Mouse (Mus musculus): ENCODE results near the gene Tns3. TPM values are rescaled to one million over a fixed set of nuclear protein-coding genes. Genes with fewer than 3 reads are reported as not detected.

The Tns3 gene
- polyA plus RNA-seq, 1 experiment: 45.7 TPM

GRCm38 (mm10) chr11:8635778-8636177 lies 28.6 kb downstream of the Tns3 start:
- no peaks in the 10 kb centered on the region for H3K36me3 ChIP-seq (ENCODE audit: control insufficient read depth, insufficient read depth, low read length, poor library complexity, severe bottlenecking)
- TF ChIP-seq EP300 (IDR thresholded peaks at IDR 0.05; ENCODE audit: insufficient read depth, low read depth, low read length): peak; percentile 91
- no peak for TF ChIP-seq CTCF (IDR thresholded peaks at IDR 0.05; ENCODE audit: low read depth, low read length)
- no peak overlapping the region for H3K4me3 ChIP-seq (ENCODE audit: low read depth, low read length)
- H3K9ac ChIP-seq (ENCODE audit: low read depth, poor library complexity, severe bottlenecking): no peak overlapping the region
- no peaks in the 10 kb centered on the region for H3K9me3 ChIP-seq (replicated peaks; ENCODE audit: control insufficient read depth, insufficient read depth, low read length, poor library complexity, severe bottlenecking)
- no peaks in the 10 kb centered on the region for H3K27me3 ChIP-seq (ENCODE audit: control insufficient read depth, insufficient read depth, low read length, poor library complexity, severe bottlenecking)
- H3K27ac ChIP-seq (ENCODE audit: insufficient read depth, low read length): peak overlapping the region; percentile 90
- H3K4me1 ChIP-seq (ENCODE audit: control insufficient read depth, insufficient read depth, low read length): peaks cover 23% of the 10 kb centered on the region

- H3K4me3 ChIP-seq (ENCODE audit: low read depth, low read length): no peak overlapping the region
- H3K4me1 ChIP-seq (ENCODE audit: control insufficient read depth, insufficient read depth, low read length): peaks cover 20% of the 10 kb centered on the region
These were observed 29.5 kb downstream of the Tns3 start for GRCm38 (mm10) chr11:8634728-8635410.

DNA sequence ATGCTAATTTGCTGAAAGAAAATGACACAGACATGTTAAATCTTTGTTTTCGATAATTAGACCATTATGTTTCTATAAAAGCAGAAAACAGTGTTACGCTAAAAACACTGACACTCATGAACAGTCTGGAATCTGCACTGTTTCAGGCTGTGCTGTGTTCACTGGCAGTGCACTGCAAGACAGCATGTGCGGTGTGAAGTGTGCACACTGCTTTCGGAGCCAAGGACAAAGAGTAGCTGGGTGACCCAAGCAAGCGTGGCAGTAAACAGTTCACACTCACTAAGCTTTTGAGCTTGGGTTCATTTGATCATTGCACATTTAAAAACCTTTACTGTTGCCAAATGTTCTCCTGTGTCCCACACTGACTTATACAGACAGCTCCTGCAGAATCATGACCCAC lies 32.2 kb downstream of the Tns3 start:
- Histone ChIP-seq H3K9ac (ENCODE audit: low read depth, poor library complexity, severe bottlenecking) (no peak overlapping the region), H3K27ac (ENCODE audit: insufficient read depth, low read length) (peak overlapping the region; percentile 4; the same call in 1 of the 2 replicates), H3K9me3 (replicated peaks; ENCODE audit: control insufficient read depth, insufficient read depth, low read length, poor library complexity, severe bottlenecking) (no peaks in the 10 kb centered on the region), H3K4me3 (ENCODE audit: low read depth, low read length) (no peak overlapping the region), H3K27me3 (ENCODE audit: control insufficient read depth, insufficient read depth, low read length, poor library complexity, severe bottlenecking) (no peaks in the 10 kb centered on the region), H3K4me1 (ENCODE audit: control insufficient read depth, insufficient read depth, low read length) (peaks cover 15% of the 10 kb centered on the region), H3K36me3 (ENCODE audit: control insufficient read depth, insufficient read depth, low read length, poor library complexity, severe bottlenecking) (no peaks in the 10 kb centered on the region)
- TF ChIP-seq EP300 (IDR thresholded peaks at IDR 0.05; ENCODE audit: insufficient read depth, low read depth, low read length): no peak
- TF ChIP-seq POLR2A (IDR thresholded peaks at IDR 0.05; ENCODE audit: insufficient read depth, low read length): no peak
- TF ChIP-seq CTCF (IDR thresholded peaks at IDR 0.05; ENCODE audit: low read depth, low read length): no peak

More at GRCm38 (mm10) chr11:8634728-8635410, 29.5 kb downstream of the Tns3 start:
- peak overlapping the region; percentile 99 for H3K27ac ChIP-seq (ENCODE audit: insufficient read depth, low read length)
- H3K27me3 ChIP-seq (ENCODE audit: control insufficient read depth, insufficient read depth, low read length, poor library complexity, severe bottlenecking): no peaks in the 10 kb centered on the region
- peak overlapping the region; percentile 19; the same call in 1 of the 2 replicates for H3K9ac ChIP-seq (ENCODE audit: low read depth, poor library complexity, severe bottlenecking)
- no peaks in the 10 kb centered on the region for H3K36me3 ChIP-seq (ENCODE audit: control insufficient read depth, insufficient read depth, low read length, poor library complexity, severe bottlenecking)
- TF ChIP-seq CTCF (IDR thresholded peaks at IDR 0.05; ENCODE audit: low read depth, low read length) (no peak), EP300 (IDR thresholded peaks at IDR 0.05; ENCODE audit: insufficient read depth, low read depth, low read length) (peak; percentile 17; the same call in 1 of the 2 replicates), POLR2A (IDR thresholded peaks at IDR 0.05; ENCODE audit: insufficient read depth, low read length) (no peak)
- H3K9me3 ChIP-seq (replicated peaks; ENCODE audit: control insufficient read depth, insufficient read depth, low read length, poor library complexity, severe bottlenecking): no peaks in the 10 kb centered on the region

- no peak overlapping the region for H3K4me3 ChIP-seq (ENCODE audit: low read depth, low read length)
- H3K9me3 ChIP-seq (replicated peaks; ENCODE audit: control insufficient read depth, insufficient read depth, low read length, poor library complexity, severe bottlenecking): no peaks in the 10 kb centered on the region
- H3K27ac ChIP-seq (ENCODE audit: insufficient read depth, low read length): peak overlapping the region; percentile 2
- H3K9ac ChIP-seq (ENCODE audit: low read depth, poor library complexity, severe bottlenecking): no peak overlapping the region
- no peaks in the 10 kb centered on the region for H3K27me3 ChIP-seq (ENCODE audit: control insufficient read depth, insufficient read depth, low read length, poor library complexity, severe bottlenecking)
- TF ChIP-seq EP300 (IDR thresholded peaks at IDR 0.05; ENCODE audit: insufficient read depth, low read depth, low read length) (no peak), CTCF (IDR thresholded peaks at IDR 0.05; ENCODE audit: low read depth, low read length) (no peak), POLR2A (IDR thresholded peaks at IDR 0.05; ENCODE audit: insufficient read depth, low read length) (no peak)
- peaks cover 11% of the 10 kb centered on the region for H3K4me1 ChIP-seq (ENCODE audit: control insufficient read depth, insufficient read depth, low read length)
- no peaks in the 10 kb centered on the region for H3K36me3 ChIP-seq (ENCODE audit: control insufficient read depth, insufficient read depth, low read length, poor library complexity, severe bottlenecking)
These were observed 34.4 kb downstream of the Tns3 start for GRCm38 (mm10) chr11:8629862-8630390.

DNA sequence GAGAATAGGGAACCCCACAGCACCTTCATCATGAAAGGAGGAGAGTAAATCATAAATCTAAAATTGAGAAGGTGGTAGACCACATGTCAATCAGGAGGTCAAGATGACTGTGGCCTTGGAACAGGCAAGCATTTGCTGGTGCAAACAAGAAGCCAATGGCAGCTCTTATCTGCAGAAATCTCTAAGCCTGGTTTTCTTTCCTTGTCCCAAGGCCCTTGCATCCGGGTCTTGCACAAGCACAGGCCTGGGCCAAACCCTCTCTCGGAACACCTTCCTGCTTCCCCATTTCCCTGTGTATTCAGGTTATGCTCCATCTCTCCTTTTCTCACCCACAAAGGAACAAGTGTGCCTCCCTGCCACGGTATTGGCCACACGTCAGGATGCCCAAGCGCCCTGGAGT lies 35.0 kb downstream of the Tns3 start:
- no peak overlapping the region for H3K4me3 ChIP-seq (ENCODE audit: low read depth, low read length)
- peaks cover 11% of the 10 kb centered on the region for H3K4me1 ChIP-seq (ENCODE audit: control insufficient read depth, insufficient read depth, low read length)
- no peaks in the 10 kb centered on the region for H3K27me3 ChIP-seq (ENCODE audit: control insufficient read depth, insufficient read depth, low read length, poor library complexity, severe bottlenecking)
- no peak for TF ChIP-seq CTCF (IDR thresholded peaks at IDR 0.05; ENCODE audit: low read depth, low read length)
- H3K9ac ChIP-seq (ENCODE audit: low read depth, poor library complexity, severe bottlenecking): no peak overlapping the region
- no peaks in the 10 kb centered on the region for H3K36me3 ChIP-seq (ENCODE audit: control insufficient read depth, insufficient read depth, low read length, poor library complexity, severe bottlenecking)
- H3K9me3 ChIP-seq (replicated peaks; ENCODE audit: control insufficient read depth, insufficient read depth, low read length, poor library complexity, severe bottlenecking): no peaks in the 10 kb centered on the region
- peak overlapping the region; percentile 2; the same call in 1 of the 2 replicates for H3K27ac ChIP-seq (ENCODE audit: insufficient read depth, low read length)

GRCm38 (mm10) chr11:8628846-8629253 lies 35.5 kb downstream of the Tns3 start:
- Histone ChIP-seq H3K4me3 (ENCODE audit: low read depth, low read length) (no peak overlapping the region), H3K27ac (ENCODE audit: insufficient read depth, low read length) (no peak overlapping the region), H3K36me3 (ENCODE audit: control insufficient read depth, insufficient read depth, low read length, poor library complexity, severe bottlenecking) (no peaks in the 10 kb centered on the region), H3K9ac (ENCODE audit: low read depth, poor library complexity, severe bottlenecking) (no peak overlapping the region), H3K9me3 (replicated peaks; ENCODE audit: control insufficient read depth, insufficient read depth, low read length, poor library complexity, severe bottlenecking) (no peaks in the 10 kb centered on the region), H3K27me3 (ENCODE audit: control insufficient read depth, insufficient read depth, low read length, poor library complexity, severe bottlenecking) (no peaks in the 10 kb centered on the region), H3K4me1 (ENCODE audit: control insufficient read depth, insufficient read depth, low read length) (peaks cover 11% of the 10 kb centered on the region)
- TF ChIP-seq CTCF (IDR thresholded peaks at IDR 0.05; ENCODE audit: low read depth, low read length) (no peak), POLR2A (IDR thresholded peaks at IDR 0.05; ENCODE audit: insufficient read depth, low read length) (no peak), EP300 (IDR thresholded peaks at IDR 0.05; ENCODE audit: insufficient read depth, low read depth, low read length) (no peak)
